28 mouse cellular contexts compared by ENCODE assay signal in the genomic region with DNA sequence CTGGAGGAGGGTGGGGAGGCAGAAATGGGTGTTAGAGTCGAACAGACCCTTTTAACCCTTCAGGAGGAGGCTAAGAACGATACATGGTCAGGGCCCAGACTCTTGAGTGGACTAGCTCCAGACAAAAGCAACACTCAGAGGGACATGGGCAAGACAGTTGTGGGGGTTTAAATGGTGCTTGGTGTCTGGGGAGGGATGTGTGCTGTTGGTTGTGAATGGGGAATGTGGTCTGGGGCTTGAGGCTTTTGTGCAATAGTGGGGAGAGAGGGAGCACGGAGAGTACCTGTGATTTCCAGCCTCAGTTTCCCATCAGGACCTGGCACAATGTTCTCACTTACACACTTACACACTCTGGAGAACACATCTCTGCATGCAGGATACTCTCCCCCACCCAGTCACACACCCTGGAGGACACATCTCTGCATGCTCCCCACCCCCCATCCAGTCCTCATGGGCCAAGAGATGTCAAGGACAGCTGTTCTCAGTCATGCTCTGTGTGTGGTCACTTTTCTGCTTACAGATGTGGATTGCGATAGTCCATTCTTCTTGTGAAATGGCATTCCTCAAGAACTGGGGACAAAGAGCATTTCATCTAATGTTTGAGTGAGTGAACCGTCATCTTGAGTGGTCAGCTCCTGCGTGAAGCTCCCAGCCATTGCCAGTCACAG.
DNase-seq lines count a peak whose midpoint lies in the region; ATAC-seq lines count a peak whose summit lies in the region.
"Had no signal": no experiment of that assay in that cellular context is flagged by ENCODE, and none has a peak within 500 bp of the region (broad histone marks: within the 10 kb centered on the region; RNA-seq: fewer than 3 reads in every experiment).

No protein-coding gene starts in this region.

- no peak overlapping the region for H3K4me3 ChIP-seq in lung, embryonic 16.5 days (ENCODE audit: low read length)
- H3K4me3 ChIP-seq: embryonic facial prominence, embryonic 12.5 days; hindbrain, embryonic 13.5 days; layer of hippocampus, adult 2 months; left cerebral cortex, adult 2 months; liver, embryonic 12.5 days; megakaryocyte, embryonic 14.5 days; midbrain, embryonic 12.5 days; myocyte; neural tube, embryonic 12.5 days had no signal

- ATAC-seq in lung, embryonic 16.5 days (ENCODE audit: low read depth), result peak; percentile 97
- ATAC-seq in inflammation-experienced regulatory T-cells, adult 6 months, result no peak
- ATAC-seq: forebrain, embryonic 14.5 days; liver, embryonic 12.5 days; liver, postnatal 0 days had no signal

- no peaks in the 10 kb centered on the region for H3K9me3 ChIP-seq in lung, embryonic 16.5 days (ENCODE audit: control insufficient read depth, low read length)
- H3K9me3 ChIP-seq: embryonic facial prominence, embryonic 12.5 days; hindbrain, embryonic 13.5 days; liver, embryonic 12.5 days; megakaryocyte, embryonic 14.5 days; midbrain, embryonic 12.5 days; neural tube, embryonic 12.5 days had no signal

- no peak overlapping the region for H3K4me2 ChIP-seq in lung, embryonic 16.5 days (ENCODE audit: low read depth, low read length)
- H3K4me2 ChIP-seq: embryonic facial prominence, embryonic 12.5 days; heart, embryonic 11.5 days; hindbrain, embryonic 13.5 days; liver, embryonic 12.5 days; midbrain, embryonic 12.5 days; neural tube, embryonic 12.5 days had no signal

- 46% methylated on average over 6 of the region's 6 CpGs for WGBS in lung, embryonic 16.5 days

- H3K36me3 ChIP-seq in lung, embryonic 16.5 days (ENCODE audit: control insufficient read depth, insufficient read depth, low read length), result no peaks in the 10 kb centered on the region
- H3K36me3 ChIP-seq: embryonic facial prominence, embryonic 12.5 days; hindbrain, embryonic 13.5 days; liver, embryonic 12.5 days; midbrain, embryonic 12.5 days; neural tube, embryonic 12.5 days had no signal

- DNase-seq in adrenal gland, postnatal 14 days, result peak; percentile 7
- DNase-seq in adrenal gland, adult 2 months, result no peak
- DNase-seq in kidney, postnatal 10 days, result peak; percentile 62
- DNase-seq in kidney, adult 11 months, result no peak
- DNase-seq in lung, postnatal 36 days, result peak; percentile 7
- no peak for DNase-seq in left cerebral cortex, adult 9 months (ENCODE audit: low spot score in 2 of 2)
- DNase-seq: adrenal gland, postnatal 10 days; cerebellum, adult 11 months; cerebellum, adult 9-11 months; embryo, embryonic 11 days; gastrocnemius, postnatal 14 days; heart, adult 18-20 months; heart, postnatal 4 days; kidney, adult 18-20 months; liver, postnatal 0 days had no signal

- H3K9ac ChIP-seq in lung, embryonic 16.5 days (ENCODE audit: low read length), result no peak overlapping the region
- H3K9ac ChIP-seq: embryonic facial prominence, embryonic 12.5 days; hindbrain, embryonic 13.5 days; liver, embryonic 12.5 days; liver, postnatal 0 days; midbrain, embryonic 12.5 days; neural tube, embryonic 12.5 days had no signal

- peak overlapping the region; percentile 34; the same call in 1 of the 2 replicates for H3K27ac ChIP-seq in lung, embryonic 16.5 days (ENCODE audit: low read length)
- H3K27ac ChIP-seq: embryonic facial prominence, embryonic 12.5 days; hindbrain, embryonic 13.5 days; layer of hippocampus, adult 2 months; left cerebral cortex, adult 2 months; liver, embryonic 12.5 days; midbrain, embryonic 12.5 days; neural tube, embryonic 12.5 days had no signal

- 0 out of 2 replicates have a peak, but pooled peaks cover 2% of the 10 kb centered on the region for H3K4me1 ChIP-seq in lung, embryonic 16.5 days (replicated peaks; ENCODE audit: control insufficient read depth, insufficient read depth, low read length)
- H3K4me1 ChIP-seq: embryonic facial prominence, embryonic 12.5 days; liver, embryonic 12.5 days; megakaryocyte, embryonic 14.5 days; midbrain, embryonic 12.5 days; neural tube, embryonic 12.5 days had no signal

- H3K27me3 ChIP-seq in lung, embryonic 16.5 days (ENCODE audit: control insufficient read depth, insufficient read depth, low read depth, low read length), result no peaks in the 10 kb centered on the region
- H3K27me3 ChIP-seq: embryonic facial prominence, embryonic 12.5 days; liver, embryonic 12.5 days; megakaryocyte, embryonic 14.5 days; midbrain, embryonic 12.5 days; neural tube, embryonic 12.5 days had no signal

Comparison
In these comparisons a context has a peak if more than half of its experiments do, and no peak if none do; other contexts are left out.
1. DNase-seq: peak in adrenal gland, postnatal 14 days (single experiment), kidney, postnatal 10 days (single experiment) and lung, postnatal 36 days (single experiment); none in adrenal gland, adult 2 months (single experiment), kidney, adult 11 months (single experiment) and left cerebral cortex, adult 9 months (0 of 2).